Mouse (Mus musculus): ENCODE measurements around the gene Adgrf5. TPM values are rescaled to one million over a fixed set of nuclear protein-coding genes. Genes with fewer than 3 reads are reported as not detected.

The Adgrf5 gene
- polyA plus RNA-seq, 1 experiment from 2014 or later, result 10.2 TPM

GRCm38 (mm10) chr17:43378703-43379102 lies 18.5 kb downstream of the Adgrf5 start:
- Histone ChIP-seq H3K4me3 (replicated peaks) (no peak overlapping the region), H3K36me3 (no peaks in the 10 kb centered on the region), H3K9ac (replicated peaks) (no peak overlapping the region), H3K27ac (no peak overlapping the region), H3K4me1 (replicated peaks) (no peaks in the 10 kb centered on the region), H3K9me3 (no peaks in the 10 kb centered on the region), H3K27me3 (no peaks in the 10 kb centered on the region), H3K4me2 (no peak overlapping the region)
- WGBS, result 92% methylated on average over 5 of the region's 5 CpGs
- ATAC-seq (ENCODE audit: insufficient number of reproducible peaks, insufficient read depth, low FRiP score, low TSS enrichment, low read depth), result no peak

DNA sequence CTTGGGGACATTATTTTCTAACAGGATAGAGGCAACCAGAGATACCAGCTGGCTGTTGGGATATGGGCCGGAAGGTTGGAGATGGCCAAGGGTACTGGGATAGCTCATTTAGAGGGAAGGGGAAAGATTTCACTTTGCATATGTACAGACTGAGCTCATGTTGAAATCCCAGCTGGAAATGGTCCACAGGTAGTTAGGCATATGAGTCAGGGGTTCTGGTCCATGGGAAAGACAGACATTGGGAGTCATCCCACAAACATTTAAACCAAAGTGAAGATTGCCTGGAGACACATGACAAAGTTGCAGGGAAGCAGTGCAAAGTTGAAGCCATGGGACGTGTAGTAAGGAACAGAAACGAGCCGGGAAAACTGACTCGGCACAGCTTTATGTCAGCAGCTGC lies 26.1 kb downstream of the Adgrf5 start:
- no peak for ATAC-seq (ENCODE audit: insufficient number of reproducible peaks, insufficient read depth, low FRiP score, low TSS enrichment, low read depth)
- H3K27ac ChIP-seq, result no peak overlapping the region
- no peaks in the 10 kb centered on the region for H3K27me3 ChIP-seq
- no peaks in the 10 kb centered on the region for H3K36me3 ChIP-seq
- H3K9me3 ChIP-seq, result no peaks in the 10 kb centered on the region
- H3K4me1 ChIP-seq (replicated peaks), result no peaks in the 10 kb centered on the region
- no peak overlapping the region for H3K9ac ChIP-seq (replicated peaks)
- H3K4me3 ChIP-seq (replicated peaks), result no peak overlapping the region
- 88% methylated on average over 5 of the region's 5 CpGs for WGBS
- H3K4me2 ChIP-seq, result no peak overlapping the region

DNA sequence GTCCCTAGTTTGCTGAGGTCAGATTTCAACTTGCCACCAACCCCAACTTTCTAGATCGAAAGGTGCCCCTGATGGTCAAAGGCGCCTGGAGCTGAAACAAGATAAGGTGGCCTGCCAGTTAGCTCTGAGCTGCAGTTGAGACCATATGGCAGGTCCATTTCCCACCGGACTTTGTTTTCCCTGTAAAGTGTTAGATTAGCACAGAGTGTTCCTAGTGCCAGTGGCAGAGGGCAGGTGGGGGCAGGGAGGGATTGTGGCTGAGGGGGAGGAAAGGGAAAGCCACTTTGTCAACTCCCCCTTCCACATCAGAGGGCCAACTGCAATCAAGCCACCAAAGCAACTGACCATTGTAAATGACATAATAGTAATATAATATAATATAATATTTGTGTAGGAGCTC lies 26.9 kb downstream of the Adgrf5 start:
- 54% methylated on average over 3 of the region's 3 CpGs for WGBS
- H3K9ac ChIP-seq (replicated peaks), result no peak overlapping the region
- no peak overlapping the region for H3K4me3 ChIP-seq (replicated peaks)
- no peaks in the 10 kb centered on the region; the same call in 1 of the 2 replicates for H3K4me1 ChIP-seq (replicated peaks)
- ATAC-seq (ENCODE audit: insufficient number of reproducible peaks, insufficient read depth, low FRiP score, low TSS enrichment, low read depth), result no peak
- H3K27ac ChIP-seq, result no peak overlapping the region
- H3K4me2 ChIP-seq, result no peak overlapping the region
- no peaks in the 10 kb centered on the region for H3K36me3 ChIP-seq
- no peaks in the 10 kb centered on the region for H3K9me3 ChIP-seq
- no peaks in the 10 kb centered on the region for H3K27me3 ChIP-seq

- Histone ChIP-seq H3K4me1 (replicated peaks) (no peaks in the 10 kb centered on the region; the same call in 1 of the 2 replicates), H3K4me2 (no peak overlapping the region), H3K27me3 (no peaks in the 10 kb centered on the region), H3K4me3 (replicated peaks) (no peak overlapping the region), H3K9ac (replicated peaks) (no peak overlapping the region), H3K36me3 (no peaks in the 10 kb centered on the region), H3K9me3 (no peaks in the 10 kb centered on the region), H3K27ac (no peak overlapping the region)
- ATAC-seq (ENCODE audit: insufficient number of reproducible peaks, insufficient read depth, low FRiP score, low TSS enrichment, low read depth), result no peak
- 84% methylated on average over 11 of the region's 11 CpGs for WGBS
These were observed 29.0 kb downstream of the Adgrf5 start for GRCm38 (mm10) chr17:43389256-43389655.

DNA sequence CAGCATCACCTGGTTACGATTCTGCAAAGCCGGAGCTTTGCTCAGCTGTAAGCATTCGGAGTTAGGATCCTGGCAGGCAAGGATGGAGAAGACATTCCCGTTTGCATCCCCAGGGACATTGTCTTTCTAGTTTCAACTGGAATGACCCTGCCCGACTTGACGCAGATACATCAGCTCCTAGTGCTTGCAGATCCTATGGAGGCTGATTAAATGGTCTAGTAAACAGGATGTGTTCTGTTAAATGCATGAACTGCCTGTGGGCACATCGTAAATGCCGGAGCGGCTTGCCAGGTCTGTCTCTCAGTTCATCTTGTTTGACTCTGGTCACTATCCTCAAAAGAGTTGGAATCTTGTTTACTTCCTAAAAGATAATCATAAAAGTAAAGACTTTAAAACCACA lies 31.9 kb downstream of the Adgrf5 start:
- ATAC-seq (ENCODE audit: insufficient number of reproducible peaks, insufficient read depth, low FRiP score, low TSS enrichment, low read depth), result no peak
- 35% methylated on average over 9 of the region's 9 CpGs for WGBS
- no peaks in the 10 kb centered on the region for H3K36me3 ChIP-seq

DNA sequence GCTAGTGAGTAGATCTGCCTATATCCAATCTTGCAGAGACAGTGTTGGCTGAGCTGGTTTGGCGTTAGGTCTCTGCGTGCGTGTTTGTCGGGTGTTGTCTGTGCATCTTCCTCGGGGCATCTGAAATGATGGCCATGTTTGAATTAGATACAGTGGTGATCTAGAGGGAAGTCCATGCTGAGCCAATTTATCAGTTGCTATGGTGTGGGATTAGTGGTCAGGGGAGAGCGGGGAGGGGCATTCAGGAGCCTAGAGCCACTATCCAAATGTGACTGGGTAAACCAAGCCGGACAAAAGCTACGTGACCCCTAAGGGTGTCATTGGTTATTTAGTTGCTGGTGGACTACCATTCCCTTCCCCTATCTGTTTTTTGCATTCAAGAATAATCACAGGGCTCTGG lies 33.4 kb downstream of the Adgrf5 start:
- Histone ChIP-seq H3K27ac (no peak overlapping the region), H3K4me2 (no peak overlapping the region), H3K36me3 (no peaks in the 10 kb centered on the region), H3K9ac (replicated peaks) (no peak overlapping the region), H3K4me1 (replicated peaks) (no peaks in the 10 kb centered on the region; the same call in 1 of the 2 replicates), H3K9me3 (no peaks in the 10 kb centered on the region), H3K27me3 (no peaks in the 10 kb centered on the region), H3K4me3 (replicated peaks) (no peak overlapping the region)
- WGBS, result 92% methylated on average over 8 of the region's 8 CpGs
- ATAC-seq (ENCODE audit: insufficient number of reproducible peaks, insufficient read depth, low FRiP score, low TSS enrichment, low read depth), result no peak

More for the DNA sequence above, 31.9 kb downstream of the Adgrf5 start:
- no peak overlapping the region for H3K27ac ChIP-seq
- H3K4me3 ChIP-seq (replicated peaks), result no peak overlapping the region
- no peak overlapping the region for H3K9ac ChIP-seq (replicated peaks)
- no peak overlapping the region for H3K4me2 ChIP-seq
- H3K4me1 ChIP-seq (replicated peaks), result no peaks in the 10 kb centered on the region; the same call in 1 of the 2 replicates
- no peaks in the 10 kb centered on the region for H3K9me3 ChIP-seq
- no peaks in the 10 kb centered on the region for H3K27me3 ChIP-seq

DNA sequence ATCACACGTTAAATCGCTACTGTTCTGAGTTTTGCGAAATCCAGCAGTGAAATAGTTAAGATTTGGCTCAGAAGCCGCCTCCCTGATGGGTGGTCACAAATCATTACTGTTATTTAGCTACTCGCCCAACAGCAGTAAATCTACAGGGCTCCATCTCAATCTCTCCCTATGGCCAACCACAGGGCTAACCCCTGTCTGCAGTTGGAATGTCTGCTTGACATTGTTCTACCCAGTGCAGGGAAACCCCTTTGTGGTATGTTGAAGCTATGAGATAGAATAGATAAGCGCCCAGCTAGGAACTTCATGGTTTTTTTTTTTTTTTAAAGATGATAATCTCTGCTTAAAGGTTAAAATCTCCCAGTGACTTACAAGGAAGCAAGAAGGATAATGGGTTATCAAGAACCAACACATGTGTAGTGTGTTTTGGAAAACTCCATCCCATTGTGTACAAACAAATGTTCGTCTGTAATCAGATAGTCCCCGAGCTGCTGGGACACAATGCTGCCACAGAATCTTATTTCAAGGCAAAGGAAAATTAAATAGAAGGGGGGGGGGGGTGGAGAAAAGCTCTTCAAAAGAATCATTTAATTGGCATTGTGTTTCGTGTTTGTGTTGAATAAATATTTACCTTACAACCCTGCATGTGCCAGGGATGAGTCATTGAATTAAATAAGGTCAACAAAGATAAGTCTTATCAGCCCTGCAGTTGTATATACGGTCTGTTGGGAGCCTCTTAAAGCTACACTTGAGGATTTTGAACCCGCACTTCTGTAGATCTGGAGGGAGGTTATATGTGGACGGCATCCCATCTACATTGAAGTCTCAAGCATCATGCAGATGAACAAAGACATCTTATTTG lies 35.4 kb downstream of the Adgrf5 start:
- H3K36me3 ChIP-seq, result no peaks in the 10 kb centered on the region
- H3K4me3 ChIP-seq (replicated peaks), result no peak overlapping the region
- no peaks in the 10 kb centered on the region; the same call in 1 of the 2 replicates for H3K4me1 ChIP-seq (replicated peaks)
- H3K27ac ChIP-seq, result no peak overlapping the region
- no peaks in the 10 kb centered on the region for H3K27me3 ChIP-seq
- H3K9me3 ChIP-seq, result no peaks in the 10 kb centered on the region
- no peak overlapping the region for H3K9ac ChIP-seq (replicated peaks)
- no peak for ATAC-seq (ENCODE audit: insufficient number of reproducible peaks, insufficient read depth, low FRiP score, low TSS enrichment, low read depth)
- WGBS, result 74% methylated on average over 12 of the region's 12 CpGs
- no peak overlapping the region for H3K4me2 ChIP-seq

GRCm38 (mm10) chr17:43398612-43399011 lies 38.4 kb downstream of the Adgrf5 start:
- no peak for ATAC-seq (ENCODE audit: insufficient number of reproducible peaks, insufficient read depth, low FRiP score, low TSS enrichment, low read depth)
- 80% methylated on average over 7 of the region's 7 CpGs for WGBS
- Histone ChIP-seq H3K9me3 (no peaks in the 10 kb centered on the region), H3K4me2 (no peak overlapping the region), H3K27me3 (no peaks in the 10 kb centered on the region), H3K4me3 (replicated peaks) (no peak overlapping the region), H3K27ac (no peak overlapping the region), H3K4me1 (replicated peaks) (no peaks in the 10 kb centered on the region), H3K9ac (replicated peaks) (no peak overlapping the region), H3K36me3 (no peaks in the 10 kb centered on the region)

DNA sequence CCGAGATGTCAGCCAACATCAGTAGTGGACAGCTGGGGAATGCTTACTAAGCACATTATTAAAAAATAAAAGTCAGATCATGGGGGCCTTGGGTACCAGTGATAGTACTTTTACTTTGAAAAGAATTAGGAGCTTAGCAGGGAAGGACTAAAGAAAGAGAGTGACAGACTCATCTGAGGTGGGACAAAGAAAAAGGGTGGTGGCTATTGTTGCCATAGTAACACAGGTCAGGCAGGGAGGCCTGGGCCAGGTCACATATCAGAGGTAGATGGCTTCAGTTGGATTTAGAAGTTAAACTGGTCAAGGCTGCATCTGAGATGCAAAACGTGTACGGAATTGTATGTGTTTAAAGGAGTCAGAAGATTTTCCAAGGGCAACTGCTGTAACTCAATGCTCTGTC lies 38.9 kb downstream of the Adgrf5 start:
- H3K9ac ChIP-seq (replicated peaks), result no peak overlapping the region
- ATAC-seq (ENCODE audit: insufficient number of reproducible peaks, insufficient read depth, low FRiP score, low TSS enrichment, low read depth), result no peak
- no peak overlapping the region for H3K4me3 ChIP-seq (replicated peaks)
- no peak overlapping the region for H3K4me2 ChIP-seq
- 85% methylated on average over 3 of the region's 3 CpGs for WGBS
- no peak overlapping the region for H3K27ac ChIP-seq
- H3K9me3 ChIP-seq, result no peaks in the 10 kb centered on the region
- no peaks in the 10 kb centered on the region for H3K36me3 ChIP-seq
- H3K4me1 ChIP-seq (replicated peaks), result no peaks in the 10 kb centered on the region
- H3K27me3 ChIP-seq, result no peaks in the 10 kb centered on the region

DNA sequence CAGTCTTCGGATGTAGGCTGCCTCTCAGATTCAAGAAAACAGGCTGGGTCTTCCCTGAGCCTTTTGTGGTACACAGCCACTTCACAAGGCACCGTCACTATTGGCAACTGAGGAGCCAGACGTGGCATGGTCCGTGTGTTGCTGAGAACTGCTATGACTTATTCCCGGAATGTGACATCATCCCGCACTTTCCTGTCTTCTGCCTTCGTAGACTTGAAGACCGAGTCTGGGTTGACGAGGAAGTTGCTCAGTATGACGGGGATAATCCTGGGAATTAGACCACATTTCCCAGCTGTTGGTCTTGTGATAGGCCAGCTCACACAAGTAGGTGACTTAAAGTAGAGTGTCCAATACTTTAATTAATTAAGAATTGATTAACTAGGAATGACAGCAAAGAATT lies 40.2 kb downstream of the Adgrf5 start:
- no peaks in the 10 kb centered on the region for H3K27me3 ChIP-seq
- no peaks in the 10 kb centered on the region for H3K36me3 ChIP-seq
- H3K27ac ChIP-seq, result no peak overlapping the region
- ATAC-seq (ENCODE audit: insufficient number of reproducible peaks, insufficient read depth, low FRiP score, low TSS enrichment, low read depth), result no peak
- H3K9me3 ChIP-seq, result no peaks in the 10 kb centered on the region
- no peaks in the 10 kb centered on the region for H3K4me1 ChIP-seq (replicated peaks)
- no peak overlapping the region for H3K4me2 ChIP-seq
- WGBS, result 87% methylated on average over 10 of the region's 10 CpGs
- H3K4me3 ChIP-seq (replicated peaks), result no peak overlapping the region
- H3K9ac ChIP-seq (replicated peaks), result no peak overlapping the region

- Histone ChIP-seq H3K36me3 (no peaks in the 10 kb centered on the region), H3K27me3 (no peaks in the 10 kb centered on the region), H3K4me1 (replicated peaks) (no peaks in the 10 kb centered on the region), H3K9me3 (no peaks in the 10 kb centered on the region), H3K9ac (replicated peaks) (no peak overlapping the region), H3K4me2 (no peak overlapping the region), H3K4me3 (replicated peaks) (no peak overlapping the region), H3K27ac (no peak overlapping the region)
- ATAC-seq (ENCODE audit: insufficient number of reproducible peaks, insufficient read depth, low FRiP score, low TSS enrichment, low read depth), result no peak
- 74% methylated on average over 6 of the region's 6 CpGs for WGBS
These were observed 43.6 kb downstream of the Adgrf5 start for GRCm38 (mm10) chr17:43403851-43404250.

- Histone ChIP-seq H3K27ac (no peak overlapping the region), H3K9ac (replicated peaks) (no peak overlapping the region), H3K9me3 (no peaks in the 10 kb centered on the region), H3K4me1 (replicated peaks) (no peaks in the 10 kb centered on the region), H3K4me3 (replicated peaks) (no peak overlapping the region), H3K36me3 (no peaks in the 10 kb centered on the region), H3K27me3 (no peaks in the 10 kb centered on the region), H3K4me2 (no peak overlapping the region)
- no peak for ATAC-seq (ENCODE audit: insufficient number of reproducible peaks, insufficient read depth, low FRiP score, low TSS enrichment, low read depth)
- 69% methylated on average over 5 of the region's 5 CpGs for WGBS
These were observed 44.2 kb downstream of the Adgrf5 start for GRCm38 (mm10) chr17:43404408-43404807.
